Mouse (Mus musculus): ENCODE data around the gene Crisp2.

- TF ChIP-seq CTCF (IDR thresholded peaks at IDR 0.05; ENCODE audit: low read depth) (no peak), EP300 (optimal IDR thresholded peaks at IDR 0.05) (no peak)
These were observed 4.0 kb downstream of the Crisp2 start for GRCm38 (mm10) chr17:40802707-40803340.
